Mouse (Mus musculus): Measurements from ENCODE around the gene Gm42372. TPM values are rescaled to one million over a fixed set of nuclear protein-coding genes. Genes with fewer than 3 reads are reported as not detected.

The Gm42372 gene
- polyA plus RNA-seq, 1 experiment from 2014 or later: 1.8 TPM

GRCm38 (mm10) chr7:17027588-17028343 lies 44.9 kb downstream of the Gm42372 start, which contains the start of gene Ppp5c:
Gene Ppp5c (minus strand): TSS chr7:17027924.
- Histone ChIP-seq H3K27ac (ENCODE audit: low read depth, low read length) (no peak within 1 kb of the TSS), H3K4me2 (ENCODE audit: low read depth, low read length, severe bottlenecking) (peak within 1 kb of the TSS; percentile 57), H3K4me1 (replicated peaks; ENCODE audit: control insufficient read depth, insufficient read depth, low read length) (peaks cover 15% of the 10 kb centered on the region; the same call in 1 of the 2 replicates), H3K9me3 (ENCODE audit: control insufficient read depth, low read length) (no peaks in the 10 kb centered on the region), H3K36me3 (ENCODE audit: control insufficient read depth, insufficient read depth, low read length) (no peaks in the 10 kb centered on the region), H3K4me3 (ENCODE audit: low read depth, low read length) (peak within 1 kb of the TSS; percentile 62), H3K27me3 (ENCODE audit: control insufficient read depth, insufficient read depth, low read length) (no peaks in the 10 kb centered on the region), H3K9ac (ENCODE audit: low read length) (peak within 1 kb of the TSS; percentile 78)
- DNase-seq (ENCODE audit: low spot score) (peak; percentile 98), ATAC-seq (replicated peaks; ENCODE audit: low FRiP score) (peak; percentile 88)
- under 1% methylated on average over 55 of the region's 58 CpGs for WGBS

GRCm38 (mm10) chr7:17028923-17029322 lies 46.0 kb downstream of the Gm42372 start:
- H3K4me2 ChIP-seq (ENCODE audit: low read depth, low read length, severe bottlenecking): no peak overlapping the region
- no peak overlapping the region for H3K4me3 ChIP-seq (ENCODE audit: low read depth, low read length)
- 80% methylated on average over 7 of the region's 7 CpGs for WGBS
- peaks cover 13% of the 10 kb centered on the region; the same call in 1 of the 2 replicates for H3K4me1 ChIP-seq (replicated peaks; ENCODE audit: control insufficient read depth, insufficient read depth, low read length)
- H3K9ac ChIP-seq (ENCODE audit: low read length): no peak overlapping the region
- no peak for DNase-seq (ENCODE audit: low spot score)
- H3K9me3 ChIP-seq (ENCODE audit: control insufficient read depth, low read length): no peaks in the 10 kb centered on the region
- no peak overlapping the region for H3K27ac ChIP-seq (ENCODE audit: low read depth, low read length)
- ATAC-seq (replicated peaks; ENCODE audit: low FRiP score): no peak
- no peaks in the 10 kb centered on the region for H3K36me3 ChIP-seq (ENCODE audit: control insufficient read depth, insufficient read depth, low read length)
- no peaks in the 10 kb centered on the region for H3K27me3 ChIP-seq (ENCODE audit: control insufficient read depth, insufficient read depth, low read length)

DNA sequence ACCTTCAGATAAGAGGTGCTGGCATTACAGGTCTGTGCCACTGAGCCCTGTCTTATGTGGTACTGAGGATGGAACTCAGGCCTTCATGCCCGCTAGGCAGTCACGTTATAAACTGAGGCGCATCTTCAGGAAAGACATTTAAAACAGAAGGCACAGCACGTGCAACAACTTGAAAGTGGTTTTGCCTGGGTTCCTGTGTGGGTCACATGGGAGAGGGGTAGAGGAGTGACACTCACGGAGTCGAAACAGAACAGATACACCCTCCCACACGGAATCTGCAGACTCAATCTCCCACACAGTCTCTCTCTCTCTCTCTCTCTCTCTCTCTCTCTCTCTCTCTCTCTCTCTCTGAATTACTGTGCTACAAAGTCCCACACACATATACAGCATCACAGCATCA lies 47.4 kb downstream of the Gm42372 start:
- no peak overlapping the region for H3K27ac ChIP-seq (ENCODE audit: low read depth, low read length)
- H3K4me2 ChIP-seq (ENCODE audit: low read depth, low read length, severe bottlenecking): no peak overlapping the region
- no peaks in the 10 kb centered on the region for H3K9me3 ChIP-seq (ENCODE audit: control insufficient read depth, low read length)
- no peak overlapping the region for H3K4me3 ChIP-seq (ENCODE audit: low read depth, low read length)
- no peaks in the 10 kb centered on the region for H3K36me3 ChIP-seq (ENCODE audit: control insufficient read depth, insufficient read depth, low read length)
- 81% methylated on average over 7 of the region's 7 CpGs for WGBS
- peaks cover 10% of the 10 kb centered on the region; the same call in 1 of the 2 replicates for H3K4me1 ChIP-seq (replicated peaks; ENCODE audit: control insufficient read depth, insufficient read depth, low read length)
- H3K27me3 ChIP-seq (ENCODE audit: control insufficient read depth, insufficient read depth, low read length): no peaks in the 10 kb centered on the region
- ATAC-seq (replicated peaks; ENCODE audit: low FRiP score) (no peak), DNase-seq (ENCODE audit: low spot score) (no peak)
- H3K9ac ChIP-seq (ENCODE audit: low read length): no peak overlapping the region

Other genes with a start within 250 kb of the Gm42372 start
- gene Ap2s1, start 244.7 kb upstream of the Gm42372 start, polyA plus RNA-seq (2014; fragmentation: Nextera tagmentation; extraction: Ambion mirVana): 270 and 272 TPM in 2 replicates
- 33.9 and 34.1 TPM in 2 replicates for gene Slc1a5, start 201.7 kb upstream of the Gm42372 start, polyA plus RNA-seq (2014; fragmentation: Nextera tagmentation; extraction: Ambion mirVana)
- 137 and 166 TPM in 2 replicates for gene Strn4, start 167.2 kb upstream of the Gm42372 start, polyA plus RNA-seq (2014; fragmentation: Nextera tagmentation; extraction: Ambion mirVana)
- 27.1 and 29.0 TPM in 2 replicates for gene Fkrp, start 166.4 kb upstream of the Gm42372 start, polyA plus RNA-seq (2014; fragmentation: Nextera tagmentation; extraction: Ambion mirVana)
- gene Prkd2, start 140.2 kb upstream of the Gm42372 start, polyA plus RNA-seq (2014; fragmentation: Nextera tagmentation; extraction: Ambion mirVana): 11.0 and 11.6 TPM in 2 replicates
- gene Dact3, start 107.8 kb upstream of the Gm42372 start, polyA plus RNA-seq (2014; fragmentation: Nextera tagmentation; extraction: Ambion mirVana): 4.8 and 7.0 TPM in 2 replicates
- 7.3 and 7.4 TPM in 2 replicates for gene Gng8, start 91.3 kb upstream of the Gm42372 start, polyA plus RNA-seq (2014; fragmentation: Nextera tagmentation; extraction: Ambion mirVana)
- gene Ptgir, start 76.6 kb upstream of the Gm42372 start, polyA plus RNA-seq (2014; fragmentation: Nextera tagmentation; extraction: Ambion mirVana): 0.11 and 0.39 TPM in 2 replicates
- gene Calm3, start 59.0 kb upstream of the Gm42372 start, polyA plus RNA-seq (2014; fragmentation: Nextera tagmentation; extraction: Ambion mirVana): 276 and 285 TPM in 2 replicates
- gene Pnmal2, start 38.4 kb upstream of the Gm42372 start, polyA plus RNA-seq (2014; fragmentation: Nextera tagmentation; extraction: Ambion mirVana): 12.3 and 13.0 TPM in 2 replicates
- 20.4 and 22.7 TPM in 2 replicates for gene Pnmal1, start 23.4 kb upstream of the Gm42372 start, polyA plus RNA-seq (2014; fragmentation: Nextera tagmentation; extraction: Ambion mirVana)
- gene Ccdc8, start 9.6 kb downstream of the Gm42372 start, polyA plus RNA-seq (2014; fragmentation: Nextera tagmentation; extraction: Ambion mirVana): 19.0 and 19.5 TPM in 2 replicates
- gene Ppp5c, start 44.8 kb downstream of the Gm42372 start, polyA plus RNA-seq (2014; fragmentation: Nextera tagmentation; extraction: Ambion mirVana): 123 and 132 TPM in 2 replicates
- gene Hif3a, start 79.3 kb downstream of the Gm42372 start, polyA plus RNA-seq (2014; fragmentation: Nextera tagmentation; extraction: Ambion mirVana): 8.6 and 10.4 TPM in 2 replicates
- 0.39 TPM in 1 of 2 replicates, not detected in the other for gene Psg16, start 91.0 kb downstream of the Gm42372 start, polyA plus RNA-seq (2014; fragmentation: Nextera tagmentation; extraction: Ambion mirVana)
- not detected in 2 replicates for gene Ceacam3, start 167.2 kb downstream of the Gm42372 start, polyA plus RNA-seq (2014; fragmentation: Nextera tagmentation; extraction: Ambion mirVana)
- gene Psg29, start 220.4 kb downstream of the Gm42372 start, polyA plus RNA-seq (2014; fragmentation: Nextera tagmentation; extraction: Ambion mirVana): not detected in 2 replicates